Mouse (Mus musculus) left cerebral cortex, postnatal 4 days (tissue): Measurements from ENCODE around the gene Gm973. TPM values are rescaled to one million over a fixed set of nuclear protein-coding genes. Genes with fewer than 3 reads are reported as not detected.
A peak's percentile ranks its signal among the peaks of the same experiment; 100 is the strongest.

Experiments used
- DNase-seq: peaks from one replicate; pipeline ENCODE4 v3.0.0-alpha.2; 2022
- intact Hi-C: fragments of 180-260 bp; cut with DNase I; formaldehyde crosslinking; loops from one replicate; pipeline ENCODE4 v1.15.1; 2025
- total RNA-seq, 2 experiments: library from RNA; stranded (reverse); gene quantifications; 2 replicates each; pipeline ENCODE4 v1.2.3; 2021

Gene Gm973
- total RNA-seq, 2 experiments from 2014 or later = 6.1 to 6.7 TPM

DNA sequence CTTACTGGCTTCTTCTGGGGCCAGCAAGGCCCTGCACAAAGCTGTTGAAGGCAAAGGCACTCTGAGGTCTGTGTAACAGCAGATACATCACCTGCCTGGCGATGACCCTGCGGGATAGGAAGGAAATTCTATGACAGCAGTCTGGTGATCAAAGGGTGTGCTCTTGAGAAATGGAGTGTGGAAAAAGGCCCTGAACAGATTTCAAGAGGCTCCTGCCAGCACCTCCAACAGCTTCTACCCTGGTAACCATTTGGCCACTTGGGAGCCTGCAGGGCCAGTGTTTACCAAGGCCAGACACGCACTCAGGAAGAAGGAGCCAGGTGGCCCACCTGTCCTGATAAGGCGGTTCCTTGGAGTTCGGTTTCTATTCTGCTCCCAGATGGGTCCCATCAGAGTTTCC lies 63.3 kb downstream of the Gm973 start:
- no peak for DNase-seq
- intact Hi-C loops = no loop called here

DNA sequence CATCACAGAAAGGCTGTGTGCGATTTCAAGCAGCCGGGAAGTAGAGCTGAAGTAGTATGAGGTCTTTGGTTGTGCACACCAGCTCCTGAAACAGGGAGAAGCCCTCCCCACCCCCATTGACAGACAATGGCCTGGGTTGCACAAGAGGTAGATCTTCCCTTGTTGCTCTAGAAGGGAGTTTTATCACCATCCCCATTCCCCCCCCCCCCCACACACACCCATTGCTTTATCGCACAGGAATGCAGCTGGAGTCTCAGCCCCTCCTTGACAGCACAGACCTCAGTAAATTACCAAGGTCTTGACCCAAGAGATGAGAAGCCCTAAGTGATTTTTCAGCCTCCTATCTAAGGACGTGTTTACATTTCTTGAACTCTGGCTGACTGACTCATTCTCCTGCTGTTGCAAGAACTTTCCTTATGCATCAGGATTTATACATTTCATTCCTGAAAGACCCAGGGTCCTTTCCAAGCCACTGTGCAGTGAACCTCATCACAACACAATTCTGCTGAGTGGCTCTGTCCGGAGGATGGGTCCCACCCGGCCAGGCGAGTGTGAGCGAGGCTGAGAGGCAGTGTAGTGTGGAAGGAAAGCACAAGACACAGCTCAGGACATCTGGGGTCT lies 64.2 kb downstream of the Gm973 start:
- intact Hi-C loops = loop anchor here (10.0 kb wide), 1 partner anchor 95 kb away; the partner anchor contains the start of gene Fzd7
- DNase-seq = no peak

DNA sequence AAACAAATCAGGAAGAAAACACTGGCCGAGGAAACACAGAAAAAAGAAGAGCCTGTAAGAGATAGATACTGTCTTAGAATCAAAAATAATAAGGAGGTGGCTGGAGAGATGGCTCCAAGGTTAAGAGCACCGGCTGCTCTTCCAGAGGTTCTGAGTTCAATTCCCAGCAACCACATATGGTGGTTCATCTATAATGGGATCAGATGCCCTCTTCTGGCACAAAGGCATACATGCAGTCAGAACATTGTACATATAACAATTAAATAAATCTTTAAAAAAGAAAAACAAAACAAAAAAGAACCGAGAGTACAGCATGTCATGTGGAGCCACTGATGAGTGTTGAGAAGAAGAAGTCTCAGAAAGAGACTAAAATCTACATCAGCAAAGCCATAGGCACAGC lies 64.8 kb downstream of the Gm973 start:
- intact Hi-C loops = loop anchor here (10.0 kb wide), 1 partner anchor 96 kb away; the partner anchor contains the start of gene Fzd7

DNA sequence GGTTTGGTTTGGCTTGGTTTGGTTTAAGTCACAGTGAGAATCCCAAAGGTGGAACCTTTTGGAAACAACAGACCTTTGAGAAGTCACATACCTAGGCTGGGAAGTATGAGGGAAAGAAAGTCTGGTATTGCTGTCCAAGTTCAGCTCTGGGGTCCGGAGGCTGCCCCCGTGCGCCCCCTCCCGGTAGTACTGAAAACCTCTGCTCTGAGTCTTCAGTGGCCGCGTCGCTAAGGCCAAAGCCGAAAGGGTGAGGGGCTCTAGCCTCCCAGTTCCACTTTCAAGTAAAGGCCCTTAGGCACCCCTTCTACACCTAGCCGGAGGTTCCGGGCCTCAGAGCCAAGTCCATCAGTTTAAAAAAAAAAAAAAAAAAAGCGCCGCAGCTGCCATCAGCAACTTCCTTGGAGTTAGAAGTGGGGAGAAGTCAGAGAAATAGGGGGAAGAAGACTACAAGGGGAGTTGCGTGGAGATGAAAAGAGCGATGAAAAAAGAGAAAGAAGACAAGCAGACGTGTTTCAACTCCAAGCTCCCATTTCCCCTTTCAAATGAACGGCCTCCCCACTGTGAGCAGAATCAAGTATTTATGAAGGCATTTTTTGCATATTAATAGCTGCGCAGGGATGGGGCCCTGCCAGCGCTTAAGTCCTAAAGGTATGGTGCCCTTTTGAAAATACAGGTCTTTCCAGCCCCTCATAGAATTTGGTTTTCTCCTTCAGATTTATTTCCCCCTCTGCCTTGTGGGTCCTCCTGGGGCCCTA lies 68.8 kb downstream of the Gm973 start:
- peak; percentile 82 for DNase-seq
- intact Hi-C loops = loop anchor here (10.0 kb wide), 1 partner anchor 100 kb away; the partner anchor contains the start of gene Fzd7

More for the DNA sequence above, 64.8 kb downstream of the Gm973 start:
- DNase-seq = no peak

DNA sequence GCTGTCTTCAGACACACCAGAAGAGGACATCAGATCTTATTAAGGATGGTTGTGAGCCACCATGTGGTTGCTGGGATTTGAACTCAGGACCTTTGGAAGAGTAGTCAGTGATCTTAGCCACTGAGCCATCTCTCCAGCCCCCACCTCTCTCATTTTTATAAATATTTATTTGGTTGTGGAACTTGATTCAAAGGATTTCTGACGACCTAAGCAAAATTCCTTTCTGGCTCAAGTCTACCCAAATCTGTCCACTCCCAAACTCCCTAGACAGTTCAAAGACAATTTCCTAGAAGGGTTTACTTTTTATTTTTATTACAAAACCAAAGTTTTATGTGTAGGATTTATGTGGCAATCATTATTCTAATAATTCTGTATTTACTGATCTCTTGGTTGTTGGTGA lies 73.2 kb downstream of the Gm973 start:
- no peak for DNase-seq
- intact Hi-C loops = loop anchor here (10.0 kb wide), 1 partner anchor 104 kb away; the partner anchor contains the start of gene Fzd7

DNA sequence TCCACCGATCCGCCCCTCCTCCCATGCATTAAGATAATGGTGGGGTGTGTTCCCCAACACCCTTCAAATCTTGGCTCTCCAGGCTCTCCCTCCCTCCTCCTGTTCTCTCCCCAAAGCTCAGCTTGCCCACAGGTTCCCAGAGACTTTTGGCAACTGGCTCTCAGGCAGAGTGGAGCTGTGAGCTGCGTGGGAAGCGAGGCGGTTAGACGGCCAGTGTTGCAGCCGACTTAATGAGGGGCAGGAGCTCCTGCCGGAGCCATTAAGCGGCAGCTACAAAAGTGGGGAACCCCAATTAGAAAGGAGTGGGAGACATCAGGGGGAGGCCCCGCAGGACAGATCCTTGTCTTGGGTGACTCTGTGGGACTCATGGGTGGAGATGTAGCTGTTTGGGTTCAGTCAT lies 76.3 kb downstream of the Gm973 start:
- no peak for DNase-seq
- intact Hi-C loops = no loop called here

DNA sequence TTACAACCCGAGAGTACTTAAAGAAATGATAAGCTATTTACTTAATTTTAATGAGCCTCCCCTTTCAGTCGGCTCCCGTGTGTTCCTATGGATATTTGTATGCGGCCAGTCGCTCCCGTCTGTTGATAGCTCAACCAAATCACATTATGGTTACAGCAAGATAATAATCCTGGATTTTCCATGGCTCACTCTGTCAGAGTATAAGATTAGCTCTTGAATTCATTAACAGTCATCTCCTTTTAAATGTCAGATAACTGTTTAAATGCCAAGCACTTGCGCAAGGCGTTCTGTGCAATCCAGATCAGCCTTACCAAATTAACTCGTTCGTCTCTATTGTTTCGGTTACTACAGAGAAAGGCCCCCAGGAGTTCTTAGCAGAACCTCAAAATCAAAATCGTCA lies 76.8 kb downstream of the Gm973 start:
- intact Hi-C loops = no loop called here
- DNase-seq = no peak

DNA sequence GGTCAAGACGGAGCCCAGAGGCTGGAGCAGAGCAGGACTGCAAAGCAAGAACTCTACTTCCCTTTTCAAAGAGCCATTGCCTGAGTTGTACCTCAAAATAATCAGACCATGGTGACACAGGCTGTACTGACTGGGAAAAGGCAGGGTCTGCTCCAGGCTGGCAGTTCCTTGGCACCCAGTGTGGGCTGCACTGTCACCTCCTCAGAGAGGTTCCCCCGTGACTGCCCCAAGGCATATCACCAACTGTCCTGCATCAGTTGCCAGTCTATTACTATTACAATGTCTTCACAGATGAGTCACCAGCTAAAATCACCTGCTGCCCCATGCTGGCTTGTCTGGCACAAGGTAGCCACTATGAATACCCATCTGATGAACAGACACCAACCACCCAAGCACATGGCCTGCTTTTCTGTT lies 77.6 kb downstream of the Gm973 start:
- peak; percentile 22 for DNase-seq
- intact Hi-C loops = no loop called here

DNA sequence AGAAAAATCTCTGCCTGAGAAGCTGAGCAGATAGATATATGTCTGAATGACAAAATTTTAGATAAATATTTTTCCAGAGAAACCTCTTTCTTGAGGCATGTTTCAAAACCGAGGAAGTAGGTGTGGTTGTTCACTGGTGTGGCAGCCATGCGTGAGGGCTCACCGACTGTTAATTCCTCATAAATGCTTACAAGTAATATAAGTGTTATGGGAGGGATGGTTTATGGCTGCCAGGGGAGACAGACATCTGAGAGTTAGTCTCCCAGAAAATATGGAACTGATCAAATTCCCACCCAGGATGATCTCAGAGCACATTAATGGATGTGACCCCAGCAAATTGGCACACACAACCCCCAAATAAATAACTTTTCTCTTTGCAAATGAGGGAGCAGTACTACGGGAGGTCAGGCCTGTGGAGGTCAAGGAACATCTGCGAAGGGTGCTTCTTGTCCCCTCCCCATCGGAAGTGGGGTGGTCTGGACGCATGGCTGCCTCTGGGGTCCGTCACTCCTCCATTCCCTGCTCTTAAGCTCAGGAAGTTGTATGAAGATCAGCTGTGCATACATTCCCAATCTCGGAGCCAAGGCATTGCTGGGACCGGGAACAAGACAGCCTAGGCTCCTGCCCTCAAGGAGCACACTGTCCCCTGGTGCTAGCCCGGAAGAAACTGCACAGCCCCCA lies 78.7 kb downstream of the Gm973 start:
- DNase-seq = no peak
- intact Hi-C loops = no loop called here

DNA sequence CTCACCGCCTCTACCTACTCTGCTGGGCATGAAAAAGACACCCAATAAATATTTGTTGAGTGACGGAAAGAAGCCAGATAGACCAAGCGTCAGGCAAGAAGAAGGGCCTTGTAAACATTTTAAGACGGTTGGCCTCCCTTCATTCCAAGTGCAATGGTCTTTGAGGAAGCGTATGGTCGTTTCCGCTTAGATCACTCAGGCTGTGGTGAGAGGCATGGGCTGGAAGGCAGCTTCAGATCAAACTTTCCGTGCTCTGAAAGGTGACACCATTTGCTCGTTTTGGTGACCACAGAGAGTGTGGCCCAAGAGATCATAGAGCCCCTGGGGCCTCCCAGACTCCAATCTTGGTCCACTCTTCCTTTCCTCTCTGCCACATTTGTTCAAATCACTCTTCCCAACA lies 79.5 kb downstream of the Gm973 start:
- no peak for DNase-seq
- intact Hi-C loops = no loop called here

DNA sequence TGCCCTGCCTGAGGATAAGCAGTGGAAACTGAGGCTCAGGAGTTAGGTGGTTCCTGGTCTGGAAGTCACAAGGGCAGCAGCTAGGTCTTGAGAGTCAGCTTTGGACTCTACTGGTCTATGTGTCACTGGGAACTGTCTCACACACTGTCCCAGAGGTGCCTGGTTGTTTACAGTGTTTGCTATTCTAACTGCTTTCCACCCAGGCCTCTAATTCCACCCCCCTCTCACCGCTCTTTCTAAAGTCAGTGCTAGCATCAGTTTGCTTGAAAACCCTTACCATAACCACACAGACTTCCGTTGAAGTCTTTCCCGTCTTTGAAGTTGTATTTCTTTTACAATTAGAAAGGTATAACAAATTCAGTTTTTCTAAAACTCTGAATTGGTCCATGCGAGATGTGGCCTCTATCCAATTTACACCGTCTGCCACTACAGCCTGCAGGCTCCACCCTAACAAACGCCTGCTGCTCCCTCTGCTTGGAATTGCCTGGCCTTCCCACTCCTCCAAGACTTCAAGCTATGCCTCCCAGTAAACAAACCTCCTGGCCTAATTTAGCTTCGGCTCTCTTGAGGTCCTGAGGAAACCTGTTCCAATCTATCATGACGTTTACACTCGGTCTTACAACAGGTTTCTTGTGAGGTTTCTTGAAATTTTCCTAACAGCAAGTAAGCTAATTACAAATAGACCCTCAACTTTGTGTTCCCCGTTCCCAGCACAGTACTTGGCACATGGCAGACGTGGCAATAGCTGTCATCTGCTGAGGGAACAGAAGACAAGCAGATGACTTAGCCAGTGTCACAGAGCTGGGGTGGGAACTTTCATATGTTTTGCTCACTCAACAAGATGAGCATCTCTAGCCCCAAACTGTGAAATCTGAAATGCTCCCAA lies 86.7 kb downstream of the Gm973 start:
- DNase-seq = peak; percentile 55
- intact Hi-C loops = no loop called here

DNA sequence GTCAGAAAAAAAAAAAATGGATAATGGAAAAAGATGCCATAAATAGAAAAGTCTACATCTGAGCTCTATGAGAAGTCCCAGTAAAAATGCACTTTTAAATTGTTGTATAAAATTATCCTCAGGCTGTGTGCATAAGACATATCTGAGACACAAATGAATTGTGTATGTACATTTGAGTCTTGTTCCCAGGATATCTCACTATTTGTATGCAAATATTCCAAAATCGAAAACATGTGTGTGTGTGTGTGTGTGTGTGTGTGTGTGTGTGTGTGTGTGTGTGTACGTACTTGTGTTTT lies 87.3 kb downstream of the Gm973 start:
- DNase-seq = no peak
- intact Hi-C loops = no loop called here

DNA sequence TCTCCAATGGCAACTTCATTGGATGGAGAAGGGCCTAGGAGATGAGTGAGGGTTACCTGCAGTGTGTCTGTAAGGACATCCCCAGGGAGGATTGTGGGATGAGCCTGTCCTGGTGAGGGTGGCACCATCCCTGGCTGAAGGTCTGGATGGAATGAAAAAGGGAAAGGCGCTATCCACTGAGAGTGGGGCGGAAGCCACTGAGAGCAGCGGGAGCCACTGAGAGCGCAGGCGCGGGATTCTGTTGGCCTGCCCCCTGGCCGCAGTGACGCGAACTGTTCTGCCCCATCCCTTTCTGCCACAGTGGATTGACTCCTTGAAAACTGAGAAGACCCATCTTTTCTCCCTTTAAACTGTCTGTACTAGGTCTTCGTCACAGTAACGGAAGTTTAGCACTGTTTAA lies 87.8 kb downstream of the Gm973 start:
- intact Hi-C loops = no loop called here
- peak; percentile 27 for DNase-seq

DNA sequence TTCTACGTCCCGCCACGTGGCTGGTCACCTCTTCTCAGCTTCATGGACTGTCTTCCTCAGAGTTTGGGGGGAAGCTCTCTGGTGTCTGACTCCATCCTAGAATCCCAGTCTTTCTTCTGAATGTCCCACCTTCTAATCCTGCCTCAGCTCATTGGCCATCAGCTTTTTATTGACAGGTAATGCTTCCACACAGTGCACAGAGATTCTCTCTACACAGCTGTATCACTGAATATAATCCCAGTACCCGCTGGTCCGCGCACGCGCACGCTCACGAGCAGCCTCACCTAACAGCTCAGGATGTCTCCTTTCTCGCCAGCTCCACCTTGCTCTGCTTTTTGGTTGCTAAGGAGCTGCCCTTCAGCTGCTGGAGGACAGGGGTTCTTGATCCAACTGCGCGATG lies 90.4 kb downstream of the Gm973 start:
- intact Hi-C loops = no loop called here
- no peak for DNase-seq

DNA sequence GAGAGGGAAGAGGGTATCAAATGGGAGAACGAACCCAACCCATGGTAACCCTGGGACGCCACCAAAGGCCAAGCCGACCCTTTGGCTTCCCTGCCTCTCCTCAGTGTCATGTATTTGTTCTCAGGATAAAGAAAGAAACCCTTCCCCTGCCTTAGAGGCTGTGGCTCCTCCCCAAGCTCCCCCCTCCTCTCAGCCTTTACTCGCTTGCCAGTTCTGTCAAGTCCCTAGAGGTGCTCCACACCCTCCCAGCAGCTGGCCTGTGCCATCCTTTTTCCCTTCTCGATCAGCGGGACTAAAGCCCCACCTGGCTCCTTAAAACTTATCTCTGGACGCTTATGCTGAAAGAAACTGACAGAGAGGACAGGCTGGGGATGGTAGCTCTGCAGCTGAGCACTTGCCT lies 91.0 kb downstream of the Gm973 start:
- DNase-seq = peak; percentile 64

DNA sequence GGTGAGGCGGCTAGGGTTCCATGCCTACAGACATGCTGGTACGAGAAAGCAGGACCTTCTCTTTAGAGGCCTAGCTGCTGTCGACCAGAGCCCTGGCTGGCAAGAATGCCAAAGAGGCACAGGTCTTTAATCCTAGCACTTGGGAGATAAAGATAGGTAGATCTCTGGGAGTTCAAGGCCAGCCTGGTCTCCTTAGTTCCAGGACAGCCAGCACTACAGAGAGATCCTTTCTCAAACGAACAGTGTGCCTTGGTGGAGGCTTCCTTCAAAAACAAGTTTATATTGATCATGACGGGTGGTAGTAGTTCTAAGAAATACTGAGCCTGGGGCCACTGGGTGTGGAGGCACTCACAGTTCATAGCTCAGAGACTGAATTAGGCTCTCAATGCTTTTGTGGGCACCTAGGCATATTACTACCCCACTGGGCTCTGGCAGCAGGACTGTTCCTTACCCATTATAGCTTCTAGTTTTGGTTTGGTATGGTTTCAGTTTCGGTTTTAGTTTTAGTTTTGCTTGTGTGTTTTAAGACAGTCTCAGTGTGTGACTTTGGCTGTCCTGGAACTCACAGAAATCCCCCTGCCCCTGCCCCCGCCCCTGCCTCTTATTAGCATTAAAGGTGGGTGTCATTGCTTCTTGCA lies 92.2 kb downstream of the Gm973 start:
- intact Hi-C loops = no loop called here
- DNase-seq = no peak

More for the DNA sequence above, 91.0 kb downstream of the Gm973 start:
- intact Hi-C loops = no loop called here

DNA sequence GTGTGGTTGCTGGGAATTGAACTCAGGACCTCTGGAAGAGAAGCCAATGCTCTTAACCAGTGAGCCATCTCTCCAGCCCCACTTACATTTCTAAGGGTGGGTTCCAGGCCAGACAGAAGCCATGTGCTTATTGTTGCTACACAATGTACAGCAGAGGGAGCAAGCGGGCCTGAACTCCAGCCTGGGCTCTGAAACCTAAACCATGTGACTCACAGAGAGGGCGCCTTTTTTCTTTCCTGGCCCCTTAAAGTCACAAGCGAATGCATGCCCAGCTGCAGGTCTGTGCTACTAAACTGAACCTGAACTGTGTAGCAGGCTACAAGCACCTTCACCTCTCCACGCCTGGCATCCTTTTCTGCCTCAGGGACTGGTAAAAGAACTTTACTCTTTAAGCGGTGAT lies 92.9 kb downstream of the Gm973 start:
- DNase-seq = no peak
- intact Hi-C loops = no loop called here

DNA sequence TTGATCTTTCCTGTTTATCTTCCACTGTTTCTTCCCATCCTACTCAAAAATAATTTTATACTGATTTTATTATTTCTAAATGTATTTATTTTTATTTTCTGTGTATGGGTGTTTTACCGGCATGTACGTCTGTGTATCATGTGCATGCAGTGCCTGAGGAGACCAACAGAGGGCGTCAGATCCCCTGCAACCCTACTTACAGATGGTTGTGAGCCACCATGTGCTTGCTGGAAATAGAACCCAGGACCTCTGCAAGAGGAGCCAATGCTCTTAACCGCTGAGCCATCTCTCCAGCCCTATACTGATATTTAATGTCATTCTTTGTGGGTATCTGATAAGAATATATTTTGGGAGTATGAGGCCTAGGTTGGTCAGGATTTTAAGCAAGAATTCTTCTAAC lies 93.4 kb downstream of the Gm973 start:
- DNase-seq = no peak
- intact Hi-C loops = no loop called here

DNA sequence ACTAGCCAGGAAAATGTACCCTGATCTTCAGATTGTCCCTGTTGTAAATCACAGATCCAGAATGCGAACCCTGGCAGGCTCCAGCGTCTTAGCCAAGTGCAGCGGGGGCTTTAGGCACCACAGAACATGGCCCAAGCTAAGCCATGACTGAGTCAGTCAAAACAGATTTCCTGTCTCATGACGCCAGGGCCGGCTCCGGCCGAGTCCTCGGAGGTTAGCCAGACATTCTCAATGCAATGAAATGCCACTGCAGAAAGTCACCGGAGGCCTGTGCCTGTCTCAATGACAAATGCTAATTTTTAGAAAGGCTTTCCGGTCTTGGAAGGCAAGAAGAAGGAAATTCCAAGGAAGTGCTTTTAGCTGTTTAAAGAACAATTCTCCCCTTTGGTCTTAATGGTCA lies 93.8 kb downstream of the Gm973 start:
- intact Hi-C loops = no loop called here
- DNase-seq = no peak

DNA sequence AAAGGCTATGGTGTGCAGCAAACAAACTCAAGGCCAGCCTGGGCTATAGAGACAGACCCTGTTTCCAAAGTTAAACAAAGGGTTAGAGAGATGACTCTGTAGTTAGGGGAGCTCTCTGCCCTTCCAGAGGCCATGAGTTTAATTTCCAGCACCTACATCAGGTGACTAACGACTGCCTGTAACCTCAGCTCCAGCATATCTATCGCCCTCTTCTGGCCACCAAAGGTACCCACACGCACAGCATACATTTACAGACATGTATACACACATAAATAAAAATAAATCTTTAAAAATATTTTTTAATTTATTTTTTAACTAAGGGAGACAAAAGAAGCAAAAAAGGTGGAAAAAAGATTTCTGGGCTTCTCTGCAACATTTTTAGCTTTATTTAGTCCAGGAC lies 94.9 kb downstream of the Gm973 start:
- intact Hi-C loops = no loop called here
- no peak for DNase-seq
